Mouse (Mus musculus) liver, embryonic 14.5 days (tissue): ENCODE measurements around the gene Dsn1. TPM values are rescaled to one million over a fixed set of nuclear protein-coding genes. Genes with fewer than 3 reads are reported as not detected.

Experiments
- ATAC-seq: fragments of 200-750 bp; cut with Nextera tagmentation; 2 replicates; pipeline ENCODE4 v1.8.0; 2017; ENCODE audit warnings: moderate number of reproducible peaks, mild to moderate bottlenecking, moderate library complexity; ENCODE audit not compliant: insufficient read depth
- DNase-seq, 3 experiments: peaks; one replicate each; pipeline ENCODE4 v3.0.0-alpha.2; 2012 to 2013; ENCODE audit warnings: low read depth in 3 of 3, low spot score in 3 of 3
- H3K27ac ChIP-seq: fragments of 300-500 bp; sonication (generic); 2 replicates; pipeline ENCODE4 v1.5.1; 2014; ENCODE audit warnings: moderate library complexity, mild to moderate bottlenecking, control low read depth, inconsistent platforms
- H3K27me3 ChIP-seq: fragments of 300-500 bp; sonication (generic); 2 replicates; pipeline ENCODE4 v1.6.1; 2014; ENCODE audit warnings: mild to moderate bottlenecking, low read length, moderate library complexity; ENCODE audit not compliant: control insufficient read depth, insufficient read depth
- H3K36me3 ChIP-seq: fragments of 300-500 bp; sonication (generic); replicated peaks from 2 replicates; pipeline ENCODE4 v1.6.1; 2014; ENCODE audit warnings: low read depth; ENCODE audit not compliant: control insufficient read depth, insufficient read depth
- H3K4me1 ChIP-seq, 2 experiments: fragments of 200-500 bp in 1 of 2; fragments of 300-500 bp in 1 of 2; sonication (generic) in 1 of 2; replicated peaks; 2 replicates each; pipeline ENCODE4 v1.6.1; 2012 to 2014; ENCODE audit warnings: antibody characterized with exemption in 1 of 2, inconsistent platforms in 1 of 2, low read length in 1 of 2; ENCODE audit not compliant: control insufficient read depth in 2 of 2, insufficient read depth in 2 of 2
- H3K4me2 ChIP-seq: fragments of 300-500 bp; sonication (generic); 2 replicates; pipeline ENCODE4 v1.6.1; 2014; ENCODE audit warnings: low read depth, mild to moderate bottlenecking, control low read depth, moderate library complexity
- H3K4me3 ChIP-seq, 2 experiments: fragments of 200-500 bp in 1 of 2; fragments of 300-500 bp in 1 of 2; sonication (generic) in 1 of 2; 2 replicates each; pipeline ENCODE4 v1.5.1; 2012 to 2014; ENCODE audit warnings: low read depth in 2 of 2, low read length in 2 of 2, mild to moderate bottlenecking in 2 of 2, control low read depth in 1 of 2, inconsistent platforms in 1 of 2, moderate library complexity in 1 of 2; ENCODE audit not compliant: insufficient read depth in 1 of 2
- H3K9ac ChIP-seq: fragments of 300-500 bp; sonication (generic); replicated peaks from 2 replicates; pipeline ENCODE4 v1.6.1; 2014; ENCODE audit warnings: mild to moderate bottlenecking, control low read depth, moderate library complexity
- H3K9me3 ChIP-seq: fragments of 300-500 bp; sonication (generic); 2 replicates; pipeline ENCODE4 v1.6.1; 2016; ENCODE audit warnings: low read length, mixed read lengths; ENCODE audit not compliant: control insufficient read depth
- CTCF ChIP-seq: IDR thresholded peaks from 2 replicates; pipeline ENCODE4 v1.5.1; 2016; ENCODE audit warnings: antibody characterized with exemption, low read depth, control low read depth
- EP300 ChIP-seq: IDR thresholded peaks from 2 replicates; pipeline ENCODE4 v1.6.1; 2016; ENCODE audit warnings: antibody characterized with exemption, low read depth
- WGBS: fragments of 180-500 bp; shearing (Covaris S2); extraction: QIAGEN DNeasy Blood & Tissue Kit; methylation state at CpG from one replicate; pipeline ENCODE4 v1.1.7; 2014; ENCODE audit not compliant: insufficient replicate concordance; 5-methylcytosine and 5-hydroxymethylcytosine counted together
- polyA plus RNA-seq, 2 experiments: library from polyadenylated mRNA; depleted of rRNA in 1 of 2; stranded (reverse) in 1 of 2; unstranded in 1 of 2; fragments of >200 nt; fragmentation: Nextera tagmentation in 1 of 2; extraction: Ambion mirVana in 1 of 2; gene quantifications; 2 replicates each; pipeline versions ENCODE4 v1.2.1 to v1.2.3; 2012 to 2014

The Dsn1 gene
- polyA plus RNA-seq, 2 experiments: 19.2 to 30.2 TPM

DNA sequence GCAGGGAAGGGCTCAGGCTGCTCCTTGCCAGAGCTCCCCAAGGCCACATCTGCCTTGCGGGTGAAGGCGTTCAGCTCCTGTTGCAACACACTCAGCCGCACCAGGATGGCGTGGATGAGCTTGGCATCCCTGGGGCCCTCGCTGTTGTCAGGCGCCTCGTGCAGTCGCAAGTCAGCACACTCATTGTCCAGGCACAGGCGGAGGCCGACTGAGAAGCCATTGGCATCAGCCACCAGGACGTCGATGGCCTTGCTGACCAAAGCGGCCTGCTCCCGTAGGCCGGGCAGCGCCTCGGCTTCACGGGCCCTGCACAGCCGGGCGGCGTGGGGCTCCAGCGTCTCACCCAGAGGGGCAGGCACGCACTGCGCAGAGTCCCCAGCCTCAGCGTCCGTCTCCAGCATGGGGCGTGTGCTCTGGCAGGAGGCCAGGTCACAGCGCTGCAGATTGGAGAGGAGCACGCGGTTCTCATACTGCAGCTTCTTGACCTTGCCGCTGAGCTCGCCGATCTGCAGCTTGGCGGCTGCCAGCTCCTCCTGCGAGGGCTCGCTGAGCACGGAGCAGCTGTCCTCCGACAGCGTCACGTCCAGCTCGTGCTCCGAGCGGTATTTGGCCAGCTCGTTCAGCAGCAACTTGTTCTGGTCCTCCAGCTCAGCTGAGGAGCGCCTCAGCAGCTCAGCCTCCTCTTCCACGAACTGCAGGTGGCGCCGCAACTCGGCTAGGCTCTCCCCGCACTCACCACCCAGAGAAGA is 33.1 kb upstream of the Dsn1 start:
- Histone ChIP-seq H3K36me3 (no peaks in the 10 kb centered on the region), H3K9ac (no peak overlapping the region), H3K27me3 (no peaks in the 10 kb centered on the region), H3K4me1 (no peaks in the 10 kb centered on the region), H3K4me3 (no peak overlapping the region), H3K4me2 (no peak overlapping the region), H3K9me3 (no peaks in the 10 kb centered on the region), H3K27ac (no peak overlapping the region)
- no peak for TF ChIP-seq EP300
- TF ChIP-seq CTCF: peak; percentile 23; the same call in 1 of the 2 replicates
- 84% methylated on average over 50 of the region's 50 CpGs for WGBS
- ATAC-seq (no peak), DNase-seq (no peak)

DNA sequence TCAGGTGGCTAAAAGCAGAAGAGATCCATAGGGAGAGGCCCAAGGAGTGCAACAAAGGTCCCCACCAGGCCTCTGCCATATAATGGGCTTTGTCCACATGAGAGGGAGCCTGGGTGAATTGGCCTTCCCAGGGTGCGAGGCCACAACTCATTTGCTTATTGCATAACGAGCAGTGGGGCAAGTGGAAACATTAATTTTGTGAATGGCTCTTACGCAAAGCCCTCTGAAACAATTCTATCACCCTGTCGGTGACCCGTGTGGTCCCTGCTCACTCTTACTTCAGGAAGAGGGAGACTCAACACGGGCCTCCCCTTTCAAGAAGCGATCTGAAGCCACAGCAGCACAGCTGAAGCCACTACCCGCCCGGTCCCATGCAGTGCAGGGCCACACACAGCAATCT is 30.3 kb upstream of the Dsn1 start:
- H3K4me1 ChIP-seq: no peaks in the 10 kb centered on the region
- no peaks in the 10 kb centered on the region for H3K27me3 ChIP-seq
- no peaks in the 10 kb centered on the region for H3K9me3 ChIP-seq
- H3K36me3 ChIP-seq: no peaks in the 10 kb centered on the region
- H3K27ac ChIP-seq: no peak overlapping the region
- H3K4me3 ChIP-seq: no peak overlapping the region
- no peak for ATAC-seq
- no peak for DNase-seq
- WGBS: 69% methylated on average over 9 of the region's 9 CpGs
- no peak overlapping the region for H3K9ac ChIP-seq
- H3K4me2 ChIP-seq: no peak overlapping the region
- no peak for TF ChIP-seq CTCF
- TF ChIP-seq EP300: no peak

DNA sequence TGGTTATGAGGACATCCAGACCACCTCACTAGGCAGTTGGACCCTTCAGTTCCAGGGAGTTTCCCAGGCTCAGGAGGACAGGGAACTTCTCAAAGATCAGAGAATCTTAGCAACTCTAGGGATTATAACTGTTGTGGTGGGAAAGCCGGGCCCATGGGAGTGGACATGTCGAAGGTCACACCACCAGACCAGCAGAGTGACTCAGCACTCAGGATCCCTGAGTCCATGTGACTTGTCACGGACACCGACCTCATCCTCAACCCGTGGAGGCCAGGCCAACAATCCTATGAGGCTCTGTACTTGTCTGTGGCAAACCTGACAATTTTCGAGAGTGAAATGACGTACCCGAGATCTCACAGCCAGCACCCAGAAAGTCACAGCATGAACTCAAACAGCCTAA is 29.4 kb upstream of the Dsn1 start:
- WGBS: 82% methylated on average over 8 of the region's 8 CpGs
- no peak for TF ChIP-seq EP300
- no peak for TF ChIP-seq CTCF
- H3K9ac ChIP-seq: no peak overlapping the region
- no peak overlapping the region for H3K27ac ChIP-seq
- H3K27me3 ChIP-seq: no peaks in the 10 kb centered on the region
- no peaks in the 10 kb centered on the region for H3K36me3 ChIP-seq
- ATAC-seq (no peak), DNase-seq (no peak)
- H3K9me3 ChIP-seq: no peaks in the 10 kb centered on the region
- H3K4me2 ChIP-seq: no peak overlapping the region
- H3K4me3 ChIP-seq: no peak overlapping the region
- H3K4me1 ChIP-seq: no peaks in the 10 kb centered on the region

DNA sequence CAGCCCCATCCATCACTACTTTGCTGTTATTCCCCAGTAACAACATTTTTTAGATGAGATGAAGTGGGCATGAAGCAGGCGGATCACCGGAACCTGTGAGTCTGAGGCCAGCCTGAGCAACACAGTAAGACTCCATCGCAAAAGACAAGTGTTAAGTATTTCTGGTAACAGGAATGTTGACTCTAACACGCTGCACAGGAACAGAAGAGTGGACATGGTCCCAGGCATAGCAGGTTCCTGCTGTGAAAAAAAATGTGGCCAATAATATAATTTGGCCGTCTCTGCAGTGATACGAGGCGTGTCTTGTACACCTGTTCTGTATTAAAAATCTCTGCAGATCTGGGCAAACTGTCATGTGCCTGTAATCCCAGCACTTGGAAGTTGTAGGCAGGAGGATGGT is 28.4 kb upstream of the Dsn1 start:
- no peaks in the 10 kb centered on the region for H3K9me3 ChIP-seq
- H3K9ac ChIP-seq: no peak overlapping the region
- no peak overlapping the region for H3K4me3 ChIP-seq
- no peak for ATAC-seq
- TF ChIP-seq EP300 (no peak), CTCF (no peak)
- no peak overlapping the region for H3K4me2 ChIP-seq
- no peak overlapping the region for H3K27ac ChIP-seq
- DNase-seq: no peak
- no peaks in the 10 kb centered on the region for H3K27me3 ChIP-seq
- H3K36me3 ChIP-seq: no peaks in the 10 kb centered on the region
- WGBS: 80% methylated on average over 7 of the region's 7 CpGs
- no peaks in the 10 kb centered on the region for H3K4me1 ChIP-seq

GRCm38 (mm10) chr2:157030804-157031203 is 23.9 kb upstream of the Dsn1 start:
- Histone ChIP-seq H3K4me1 (peaks cover 9 to 19% of the 10 kb centered on the region in 2 experiments), H3K4me3 (no peak overlapping the region), H3K4me2 (no peak overlapping the region), H3K9ac (no peak overlapping the region), H3K27me3 (no peaks in the 10 kb centered on the region), H3K36me3 (peaks cover 2% of the 10 kb centered on the region), H3K9me3 (no peaks in the 10 kb centered on the region), H3K27ac (no peak overlapping the region)
- DNase-seq: peak; percentile 64 to 73 (median 64)
- TF ChIP-seq EP300 (no peak), CTCF (peak; percentile 98)
- ATAC-seq: no peak
- 32% methylated on average over 9 of the region's 9 CpGs for WGBS
